Mouse (Mus musculus) heart, adult 2 months (tissue): ENCODE measurements at regions not wholly inside any gene's neighbourhood (a gene's known extent, or its start where the extent isn't known, plus 50 kb on each side); places are given as distances from the start of the nearest gene placed in this dataset.
A peak's percentile ranks its signal among the peaks of the same experiment; 100 is the strongest.

Experiments used
- DNase-seq, 2 experiments: peaks; one replicate each; pipeline ENCODE4 v3.0.0; 2021
- H3K27ac ChIP-seq: fragments of 200-600 bp; 2 replicates; pipeline ENCODE4 v1.8.1; 2022
- H3K27me3 ChIP-seq: fragments of 200-500 bp; 2 replicates; pipeline ENCODE4 v1.6.1; 2012; ENCODE audit warnings: mild to moderate bottlenecking, low read length, inconsistent platforms, mixed read lengths; ENCODE audit not compliant: control insufficient read depth, insufficient read depth
- H3K36me3 ChIP-seq: fragments of 200-500 bp; 2 replicates; pipeline ENCODE4 v1.6.1; 2012; ENCODE audit warnings: low read length, inconsistent platforms; ENCODE audit not compliant: control insufficient read depth, insufficient read depth
- H3K4me1 ChIP-seq: fragments of 200-500 bp; 2 replicates; pipeline ENCODE4 v1.6.1; 2011; ENCODE audit warnings: low read length; ENCODE audit not compliant: control insufficient read depth, insufficient read depth
- H3K4me3 ChIP-seq: fragments of 200-600 bp; 2 replicates; pipeline ENCODE4 v1.8.1; 2022
- H3K79me2 ChIP-seq: fragments of 200-500 bp; replicated peaks from 2 replicates; pipeline ENCODE4 v1.6.1; 2012; ENCODE audit warnings: mild to moderate bottlenecking, inconsistent platforms, low read length, moderate library complexity, mixed read lengths; ENCODE audit not compliant: control insufficient read depth, insufficient read depth
- H3K9ac ChIP-seq: fragments of 200-500 bp; 2 replicates; pipeline ENCODE4 v1.6.1; 2012; ENCODE audit warnings: low read depth, mild to moderate bottlenecking, control low read depth, inconsistent platforms, low read length, mixed read lengths
- CTCF ChIP-seq: fragments of 200-600 bp; IDR thresholded peaks from 2 replicates; pipeline ENCODE4 v1.8.1; 2022; ENCODE audit warnings: antibody characterized with exemption, mild to moderate bottlenecking, moderate library complexity
- EP300 ChIP-seq: fragments of 200-500 bp; IDR thresholded peaks from 2 replicates; pipeline ENCODE4 v1.6.1; 2011; ENCODE audit warnings: low read depth, low read length, control low read depth; ENCODE audit not compliant: insufficient read depth
- POLR2A ChIP-seq: fragments of 200-500 bp; IDR thresholded peaks from 2 replicates; pipeline ENCODE4 v1.6.1; 2011; ENCODE audit warnings: mild to moderate bottlenecking, low read depth, low read length, control low read depth; ENCODE audit not compliant: insufficient read depth
- WGBS: fragments of 180-500 bp; shearing (Covaris S2); methylation state at CpG from one replicate; pipeline ENCODE4 v1.1.7; 2018; 5-methylcytosine and 5-hydroxymethylcytosine counted together
- intact Hi-C: fragments of 180-260 bp; cut with DNase I; formaldehyde crosslinking; loops from one replicate; pipeline ENCODE4 v1.15.1; 2025

- intact Hi-C loops = no loop called here
- TF ChIP-seq POLR2A (no peak), EP300 (no peak)
- 50% methylated on average over 1 of the region's 1 CpGs for WGBS
- Histone ChIP-seq H3K4me3 (no peak overlapping the region), H3K9ac (no peak overlapping the region), H3K79me2 (no peaks in the 10 kb centered on the region), H3K4me1 (no peaks in the 10 kb centered on the region), H3K27me3 (no peaks in the 10 kb centered on the region), H3K27ac (no peak overlapping the region), H3K36me3 (no peaks in the 10 kb centered on the region)
- no peak for DNase-seq
Observed at GRCm38 (mm10) chr1:169830596-169830995, 83.2 kb upstream of the Rgs4 start.

GRCm38 (mm10) chr1:169822034-169822433 lies 74.6 kb upstream of the Rgs4 start:
- H3K36me3 ChIP-seq = no peaks in the 10 kb centered on the region
- no peaks in the 10 kb centered on the region for H3K27me3 ChIP-seq
- no peak for DNase-seq
- 86% methylated on average over 7 of the region's 7 CpGs for WGBS
- TF ChIP-seq POLR2A (no peak), CTCF (no peak), EP300 (no peak)
- no peak overlapping the region for H3K27ac ChIP-seq
- no peak overlapping the region for H3K9ac ChIP-seq
- H3K4me3 ChIP-seq = no peak overlapping the region
- no peaks in the 10 kb centered on the region for H3K79me2 ChIP-seq
- intact Hi-C loops = no loop called here
- no peaks in the 10 kb centered on the region for H3K4me1 ChIP-seq

DNA sequence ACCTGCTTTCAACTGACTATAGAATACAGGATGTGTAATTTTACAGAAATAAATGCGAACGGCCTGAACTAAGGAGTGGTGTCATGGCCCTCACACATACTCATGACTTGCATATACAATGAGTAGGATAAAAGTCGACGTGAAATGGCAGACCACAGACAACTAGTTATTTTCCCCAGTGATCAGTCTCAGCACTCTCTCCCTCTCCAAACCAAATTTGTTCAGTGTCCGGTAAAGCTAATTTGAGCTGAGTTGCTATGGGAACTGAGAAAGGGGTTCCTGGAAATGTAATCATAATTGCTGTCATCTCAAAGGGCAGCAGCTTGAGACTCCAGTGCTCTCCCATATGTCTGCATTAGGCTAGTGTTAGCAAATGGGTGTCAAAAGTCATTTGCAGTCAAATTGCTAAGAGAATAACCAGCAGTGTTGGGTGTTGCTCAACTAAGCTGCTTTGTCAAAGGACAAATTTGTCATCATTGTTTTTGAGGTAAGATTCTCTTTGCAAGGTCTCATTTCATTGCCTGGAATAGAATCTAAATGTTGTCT lies 72.0 kb upstream of the Rgs4 start:
- no peak overlapping the region for H3K4me3 ChIP-seq
- no peak overlapping the region for H3K27ac ChIP-seq
- no peak overlapping the region for H3K9ac ChIP-seq
- DNase-seq = no peak
- H3K79me2 ChIP-seq = no peaks in the 10 kb centered on the region
- no peaks in the 10 kb centered on the region for H3K27me3 ChIP-seq
- intact Hi-C loops = no loop called here
- no peak for TF ChIP-seq CTCF
- no peak for TF ChIP-seq POLR2A
- TF ChIP-seq EP300 = no peak
- H3K4me1 ChIP-seq = no peaks in the 10 kb centered on the region
- H3K36me3 ChIP-seq = no peaks in the 10 kb centered on the region
- WGBS = 79% methylated on average over 5 of the region's 5 CpGs

- no peak for DNase-seq
- H3K27ac ChIP-seq = no peak overlapping the region
- intact Hi-C loops = no loop called here
- no peaks in the 10 kb centered on the region for H3K36me3 ChIP-seq
- no peaks in the 10 kb centered on the region for H3K27me3 ChIP-seq
- H3K79me2 ChIP-seq = no peaks in the 10 kb centered on the region
- TF ChIP-seq POLR2A (no peak), CTCF (no peak), EP300 (no peak)
- no peak overlapping the region for H3K9ac ChIP-seq
- 55% methylated on average over 6 of the region's 6 CpGs for WGBS
- H3K4me3 ChIP-seq = no peak overlapping the region
- H3K4me1 ChIP-seq = no peaks in the 10 kb centered on the region
Observed at GRCm38 (mm10) chr1:169816939-169817338, 69.5 kb upstream of the Rgs4 start.

- no peak for DNase-seq
- no peak overlapping the region for H3K4me3 ChIP-seq
- no peak overlapping the region for H3K27ac ChIP-seq
- H3K4me1 ChIP-seq = no peaks in the 10 kb centered on the region
- H3K27me3 ChIP-seq = no peaks in the 10 kb centered on the region
- no peak overlapping the region for H3K9ac ChIP-seq
- no peaks in the 10 kb centered on the region for H3K36me3 ChIP-seq
- 83% methylated on average over 9 of the region's 9 CpGs for WGBS
- no peaks in the 10 kb centered on the region for H3K79me2 ChIP-seq
- no peak for TF ChIP-seq POLR2A
- TF ChIP-seq CTCF = no peak
- TF ChIP-seq EP300 = no peak
- intact Hi-C loops = no loop called here
Observed at GRCm38 (mm10) chr1:169812512-169813101, 65.2 kb upstream of the Rgs4 start.

GRCm38 (mm10) chr1:169803428-169804138 lies 56.1 kb upstream of the Rgs4 start:
- intact Hi-C loops = no loop called here
- H3K36me3 ChIP-seq = no peaks in the 10 kb centered on the region
- 73% methylated on average over 4 of the region's 4 CpGs for WGBS
- TF ChIP-seq CTCF (no peak), EP300 (no peak), POLR2A (no peak)
- H3K27me3 ChIP-seq = no peaks in the 10 kb centered on the region
- no peaks in the 10 kb centered on the region for H3K79me2 ChIP-seq
- no peak overlapping the region for H3K27ac ChIP-seq
- no peak overlapping the region for H3K9ac ChIP-seq
- peak in 1 of 2 experiments; percentile 3 for DNase-seq
- no peaks in the 10 kb centered on the region for H3K4me1 ChIP-seq
- H3K4me3 ChIP-seq = no peak overlapping the region
